Mouse (Mus musculus) neutrophil, adult 83 days (primary cell): Measurements from ENCODE around the gene Ccdc142. TPM values are rescaled to one million over a fixed set of nuclear protein-coding genes. Genes with fewer than 3 reads are reported as not detected.

Source experiments
- total RNA-seq, 2 experiments: library from RNA; stranded (reverse); gene quantifications; one replicate each; pipeline ENCODE4 v1.2.4; 2023

Gene Ccdc142
- 1 to 10 TPM; 2.8 to 6.6 TPM for total RNA-seq

DNA sequence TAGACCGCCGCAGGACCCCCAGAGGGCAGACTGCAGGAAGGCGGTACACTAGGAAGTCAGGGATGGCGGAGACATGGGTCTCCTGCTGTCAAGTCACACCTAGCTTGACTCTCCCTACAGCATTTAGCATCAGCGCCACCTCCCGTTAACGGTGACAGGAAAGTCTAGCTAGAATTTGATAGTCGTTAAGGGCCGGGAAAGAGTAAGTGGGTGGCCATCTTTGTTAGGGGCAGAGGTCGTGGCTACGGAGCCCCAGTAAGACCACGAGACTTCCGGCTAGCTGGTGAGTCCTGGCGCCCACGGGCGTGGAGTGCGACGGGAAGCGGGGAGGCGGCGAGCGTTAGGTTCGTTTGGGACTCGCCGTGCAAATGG is at the start of gene Ccdc142, which contains the start of gene Gm42688:
Ccdc142 (plus strand) TSS at position 286 of the 372 bp plus-strand sequence.
Gm42688 (plus strand) TSS at position 302 of the 372 bp plus-strand sequence.

GRCm38 (mm10) chr6:83054074-83054851 is 47.1 kb upstream of the Ccdc142 start, which contains the start of gene Aup1:
Gene Aup1, plus strand, starts transcription at chr6:83054521.

DNA sequence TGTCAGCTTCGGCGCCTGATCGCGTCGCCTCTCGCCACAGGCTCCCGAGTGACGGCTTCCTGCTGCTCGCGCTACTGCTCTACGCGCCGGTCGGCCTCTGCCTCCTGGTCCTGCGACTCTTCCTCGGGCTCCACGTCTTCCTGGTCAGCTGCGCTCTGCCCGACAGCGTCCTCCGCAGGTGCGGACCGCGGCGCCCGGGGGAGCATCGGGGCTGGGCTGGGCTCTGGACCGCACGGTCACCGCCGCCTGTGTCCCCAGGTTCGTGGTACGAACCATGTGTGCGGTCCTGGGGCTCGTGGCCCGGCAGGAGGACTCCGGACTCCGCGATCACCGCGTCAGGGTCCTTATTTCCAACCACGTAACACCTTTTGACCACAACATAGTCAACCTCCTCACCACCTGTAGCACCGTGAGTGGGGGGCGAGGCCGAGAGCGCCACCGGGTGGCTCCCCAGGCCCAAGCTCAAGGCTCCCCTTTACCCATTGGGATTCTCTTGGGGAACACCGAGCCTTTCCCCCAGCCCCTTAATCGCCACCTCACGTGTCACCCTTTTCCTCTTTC is 46.5 kb upstream of the Ccdc142 start, which contains the start of gene Htra2:
Htra2 (minus strand) TSS at position 403 of the 561 bp plus-strand sequence.

GRCm38 (mm10) chr6:83057790-83058189 is 43.6 kb upstream of the Ccdc142 start, which contains the start of gene Dqx1:
Gene Dqx1, plus strand, starts transcription at chr6:83057844.

DNA sequence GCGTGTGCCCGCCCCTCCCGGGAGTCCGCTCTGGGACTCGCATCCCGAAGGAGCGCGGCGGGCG is 31.3 kb upstream of the Ccdc142 start, which contains the start of gene Tlx2:
Tlx2 (minus strand) TSS at position 47 of the 64 bp plus-strand sequence.

DNA sequence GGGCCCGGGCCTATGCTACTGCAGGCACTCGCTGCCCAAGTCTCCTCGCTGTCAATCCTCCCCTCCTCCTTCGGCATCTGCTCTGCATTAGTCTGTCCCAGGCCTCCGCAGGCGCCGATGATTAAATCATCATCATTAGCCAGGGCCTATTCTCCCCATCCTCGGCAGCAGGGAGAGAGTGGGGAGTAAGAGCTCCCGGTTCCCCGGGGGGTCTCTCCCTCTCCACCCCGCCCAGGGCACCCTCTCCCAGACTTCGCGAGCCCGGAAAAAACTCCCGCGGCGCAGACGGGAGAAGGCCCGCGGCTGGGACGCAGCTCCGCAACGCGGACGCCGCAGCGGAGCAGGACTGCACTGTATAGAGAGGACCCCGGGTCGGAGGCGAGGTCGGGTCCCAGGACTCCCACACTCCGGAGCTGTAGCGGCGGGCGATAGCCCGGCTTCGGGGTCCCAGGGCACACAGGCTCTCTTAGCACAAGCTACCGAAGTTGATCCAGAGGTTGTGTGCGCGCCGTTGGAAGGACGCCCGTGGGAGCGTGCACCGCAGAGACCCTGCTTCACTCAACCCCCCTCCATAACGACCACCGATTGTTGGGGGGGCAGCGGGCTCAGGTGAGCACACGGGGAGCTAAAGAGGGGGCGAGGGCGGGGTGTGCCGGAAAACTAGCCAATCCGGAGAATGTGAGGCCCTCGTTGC is 23.6 kb upstream of the Ccdc142 start, which contains the start of gene Pcgf1:
Pcgf1 (plus strand) TSS at position 240 of the 694 bp plus-strand sequence.

DNA sequence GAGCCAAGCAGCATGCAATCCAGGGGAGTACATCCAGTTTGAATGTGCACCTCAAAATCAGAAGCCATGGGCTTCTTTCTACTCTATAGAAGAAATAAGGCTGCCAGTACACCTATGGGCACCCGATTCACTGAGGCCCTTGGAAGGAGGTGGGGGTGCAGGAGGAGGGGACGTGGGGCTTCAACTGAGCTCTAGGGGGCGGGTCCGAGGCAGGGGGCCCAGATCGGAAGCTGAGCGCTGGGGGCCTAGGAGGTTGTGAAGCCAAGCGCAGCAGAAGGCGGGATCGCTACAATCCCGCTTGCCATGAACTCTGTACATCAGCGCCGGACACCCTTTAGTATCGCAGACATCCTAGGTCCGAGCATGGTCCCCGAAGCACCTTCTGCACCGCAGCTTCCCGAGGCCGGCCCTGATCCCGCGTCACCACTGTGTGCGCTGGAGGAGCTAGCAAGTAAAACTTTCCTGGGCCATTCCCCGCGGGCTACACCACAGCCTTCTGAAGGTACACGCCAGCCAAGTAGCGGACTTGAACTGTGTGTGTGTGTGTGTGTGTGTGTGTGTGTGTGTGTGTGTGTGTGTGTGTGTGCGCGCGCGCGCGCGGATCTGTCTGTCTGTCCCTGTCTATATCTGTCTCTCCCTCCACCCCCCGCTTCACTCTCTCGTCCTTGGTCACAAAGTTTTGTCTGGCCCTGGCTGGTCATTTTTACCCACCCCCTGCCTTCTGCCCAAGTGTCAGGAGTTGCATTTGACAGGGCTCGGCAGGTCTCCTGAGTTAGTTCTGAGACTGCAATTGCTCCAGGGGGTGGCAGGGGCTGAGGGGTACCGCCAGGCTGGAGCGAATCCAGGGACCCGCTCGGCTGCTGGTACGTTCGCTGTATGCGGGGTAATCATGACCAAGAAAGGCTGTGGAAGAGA is 15.0 kb upstream of the Ccdc142 start, which contains the start of gene Lbx2:
Lbx2 (plus strand) TSS at position 247 of the 915 bp plus-strand sequence.

GRCm38 (mm10) chr6:83108762-83109668 is 7.6 kb downstream of the Ccdc142 start, which contains the start of gene Mrpl53:
Gene Mrpl53, plus strand, starts transcription at chr6:83109040.

GRCm38 (mm10) chr6:83115011-83115671 is 13.7 kb downstream of the Ccdc142 start, which contains the start of gene Mogs:
Gene Mogs, plus strand, starts transcription at chr6:83115496.

GRCm38 (mm10) chr6:83120930-83121862 is 19.8 kb downstream of the Ccdc142 start, which contains the start of gene Wbp1:
Gene Wbp1, minus strand, starts transcription at chr6:83121559.

GRCm38 (mm10) chr6:83125331-83125730 is 23.9 kb downstream of the Ccdc142 start, which contains the start of gene Ino80b:
Gene Ino80b, minus strand, starts transcription at chr6:83125431.

DNA sequence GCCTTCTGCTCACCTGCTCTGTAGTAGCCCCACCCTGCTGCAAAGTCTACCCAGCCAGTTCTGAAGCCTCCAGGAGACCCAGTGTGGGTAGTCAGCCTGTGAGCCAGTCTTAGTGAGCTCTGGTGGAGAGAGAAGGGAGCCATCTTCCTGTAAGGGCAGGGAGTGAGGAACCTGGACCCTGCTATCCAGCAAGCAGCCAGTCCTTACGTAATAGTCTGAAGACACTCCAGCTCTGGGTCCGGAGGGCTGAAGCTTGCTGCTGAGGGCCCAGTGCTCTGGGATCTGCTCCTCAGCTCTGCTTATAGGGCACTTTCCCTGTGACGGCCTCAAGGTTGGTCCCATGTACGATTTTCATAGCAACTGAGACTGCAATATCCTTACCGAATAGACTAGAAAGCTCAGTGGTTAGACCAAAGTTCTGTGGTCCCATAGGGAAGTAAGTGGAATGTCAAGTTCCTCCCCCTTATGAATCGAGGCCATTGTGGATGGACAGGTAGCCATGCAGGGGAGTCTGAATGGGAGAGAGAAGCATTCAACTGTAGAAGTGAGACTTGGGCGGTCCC is 33.6 kb downstream of the Ccdc142 start, which contains the start of gene Rtkn:
Rtkn (plus strand) TSS at position 513 of the 563 bp plus-strand sequence.

DNA sequence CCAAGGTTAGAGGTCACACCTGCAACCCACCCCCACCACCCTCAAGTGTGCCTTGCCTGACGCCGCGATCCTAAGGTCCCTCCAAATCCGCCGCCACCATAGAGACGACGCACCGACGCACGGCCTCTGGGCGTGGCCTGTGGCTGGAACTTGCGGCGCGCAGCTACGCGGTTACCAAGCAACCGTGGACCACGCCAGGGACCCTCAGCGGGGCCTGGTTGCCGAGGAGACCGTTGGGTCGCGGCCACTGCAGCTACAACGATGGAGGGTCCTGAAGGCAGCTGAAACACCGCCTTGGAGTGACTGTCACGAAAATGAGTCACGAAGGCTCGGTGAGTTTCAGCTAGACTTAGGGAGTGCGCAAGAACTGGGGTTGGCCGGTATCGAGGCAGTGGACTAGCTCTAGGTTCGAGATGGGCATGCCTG is 54.9 kb downstream of the Ccdc142 start, which contains the start of the genes Wdr54 and 1700003E16Rik:
Wdr54 (minus strand) TSS at position 139 of the 426 bp plus-strand sequence.
1700003E16Rik (plus strand) TSS at position 146 of the 426 bp plus-strand sequence.

Other genes with a start within 250 kb of the Ccdc142 start
- gene Sema4f, start 161.8 kb upstream of the Ccdc142 start, total RNA-seq = 10 to 100 TPM; 19.7 to 22.7 TPM
- gene M1ap, start 154.7 kb upstream of the Ccdc142 start, total RNA-seq = 1 to 10 TPM; 2.4 to 4.5 TPM
- 10 to 100 TPM; 24.4 to 28.8 TPM for gene Dok1, start 68.1 kb upstream of the Ccdc142 start, total RNA-seq
- 1 to 10 TPM; 1.1 to 1.5 TPM for gene Loxl3, start 67.4 kb upstream of the Ccdc142 start, total RNA-seq
- gene Aup1, start 47.1 kb upstream of the Ccdc142 start, total RNA-seq = 100 to 1,000 TPM; 190 to 202 TPM
- 10 to 100 TPM; 57.4 to 60.2 TPM for gene Htra2, start 46.3 kb upstream of the Ccdc142 start, total RNA-seq
- gene Dqx1, start 43.8 kb upstream of the Ccdc142 start, total RNA-seq = 1 to 10 TPM; 6.6 to 7.1 TPM
- not detected for gene Tlx2, start 31.3 kb upstream of the Ccdc142 start, total RNA-seq
- gene Pcgf1, start 23.7 kb upstream of the Ccdc142 start, total RNA-seq = 10 to 100 TPM; 18.2 to 18.7 TPM
- not detected for gene Lbx2, start 15.2 kb upstream of the Ccdc142 start, total RNA-seq
- gene Gm42688, start within 50 bp of the Ccdc142 start, total RNA-seq = 1 to 10 TPM; 5.3 to 6.5 TPM
- 10 to 100 TPM; 23.9 to 24.8 TPM for gene Mrpl53, start 7.4 kb downstream of the Ccdc142 start, total RNA-seq
- gene Mogs, start 13.9 kb downstream of the Ccdc142 start, total RNA-seq = 10 to 100 TPM; 26.2 to 35.5 TPM
- gene Wbp1, start 20.0 kb downstream of the Ccdc142 start, total RNA-seq = 10 to 100 TPM; 34.8 to 39.7 TPM
- gene Ino80b, start 23.8 kb downstream of the Ccdc142 start, total RNA-seq = 10 to 100 TPM; 17.3 to 17.9 TPM
- under 1 TPM; 0.33 to 0.66 TPM for gene Rtkn, start 33.9 kb downstream of the Ccdc142 start, total RNA-seq
- gene Wdr54, start 54.8 kb downstream of the Ccdc142 start, total RNA-seq = under 1 TPM; 0.18 to 0.64 TPM
- not detected for gene 1700003E16Rik, start 54.8 kb downstream of the Ccdc142 start, total RNA-seq
- 100 to 1,000 TPM; 129 to 136 TPM for gene Dctn1, start 64.3 kb downstream of the Ccdc142 start, total RNA-seq
- not detected for gene Slc4a5, start 118.2 kb downstream of the Ccdc142 start, total RNA-seq
- 10 to 100 TPM; 21.3 to 24.8 TPM for gene Mthfd2, start 224.3 kb downstream of the Ccdc142 start, total RNA-seq
- gene Mob1a, start 224.4 kb downstream of the Ccdc142 start, total RNA-seq = 100 to 1,000 TPM; 133 to 139 TPM
- gene Bola3, start 247.5 kb downstream of the Ccdc142 start, total RNA-seq = 10 to 100 TPM; 17.5 to 22.0 TPM